Mouse (Mus musculus) liver, embryonic 13.5 days (tissue): Measurements from ENCODE around the gene Pts. TPM values are rescaled to one million over a fixed set of nuclear protein-coding genes. Genes with fewer than 3 reads are reported as not detected.

Source experiments
- ATAC-seq: fragments of 200-750 bp; cut with Nextera tagmentation; 2 replicates; pipeline ENCODE4 v1.8.0; 2017; ENCODE audit warnings: low read depth, mild to moderate bottlenecking, moderate number of reproducible peaks, moderate library complexity
- DNase-seq: peaks from one replicate; pipeline ENCODE4 v3.0.0; 2022
- H3K27ac ChIP-seq: fragments of 300-500 bp; sonication (generic); 2 replicates; pipeline ENCODE4 v1.5.1; 2015; ENCODE audit warnings: moderate library complexity, mild to moderate bottlenecking, inconsistent platforms
- H3K27me3 ChIP-seq: fragments of 300-500 bp; sonication (generic); 2 replicates; pipeline ENCODE4 v1.6.1; 2015; ENCODE audit warnings: mild to moderate bottlenecking, inconsistent platforms
- H3K36me3 ChIP-seq: fragments of 300-500 bp; sonication (generic); 2 replicates; pipeline ENCODE4 v1.6.1; 2015; ENCODE audit warnings: mild to moderate bottlenecking, inconsistent platforms
- H3K4me1 ChIP-seq: fragments of 300-500 bp; sonication (generic); replicated peaks from 2 replicates; pipeline ENCODE4 v1.6.1; 2015; ENCODE audit warnings: inconsistent platforms
- H3K4me2 ChIP-seq: fragments of 300-500 bp; sonication (generic); 2 replicates; pipeline ENCODE4 v1.6.1; 2015; ENCODE audit warnings: inconsistent platforms, mild to moderate bottlenecking, moderate library complexity
- H3K4me3 ChIP-seq: fragments of 300-500 bp; sonication (generic); replicated peaks from 2 replicates; pipeline ENCODE4 v1.5.1; 2015; ENCODE audit warnings: mild to moderate bottlenecking, inconsistent platforms
- H3K9ac ChIP-seq: fragments of 300-500 bp; sonication (generic); 2 replicates; pipeline ENCODE4 v1.6.1; 2015; ENCODE audit warnings: mild to moderate bottlenecking, inconsistent platforms
- H3K9me3 ChIP-seq: fragments of 300-500 bp; sonication (generic); replicated peaks from 2 replicates; pipeline ENCODE4 v1.6.1; 2016; ENCODE audit warnings: inconsistent platforms
- WGBS: fragments of 180-500 bp; shearing (Covaris S2); methylation state at CpG from one replicate; pipeline ENCODE4 v1.1.7; 2015; ENCODE audit not compliant: insufficient replicate concordance; 5-methylcytosine and 5-hydroxymethylcytosine counted together
- polyA plus RNA-seq: library from polyadenylated mRNA; unstranded; fragments of >200 nt; fragmentation: Nextera tagmentation; extraction: Ambion mirVana; gene quantifications from 2 replicates; pipeline ENCODE4 v1.2.1, GENCODE M21; 2015

Gene Pts
- polyA plus RNA-seq, 1 experiment from 2014 or later = 41.6 TPM

DNA sequence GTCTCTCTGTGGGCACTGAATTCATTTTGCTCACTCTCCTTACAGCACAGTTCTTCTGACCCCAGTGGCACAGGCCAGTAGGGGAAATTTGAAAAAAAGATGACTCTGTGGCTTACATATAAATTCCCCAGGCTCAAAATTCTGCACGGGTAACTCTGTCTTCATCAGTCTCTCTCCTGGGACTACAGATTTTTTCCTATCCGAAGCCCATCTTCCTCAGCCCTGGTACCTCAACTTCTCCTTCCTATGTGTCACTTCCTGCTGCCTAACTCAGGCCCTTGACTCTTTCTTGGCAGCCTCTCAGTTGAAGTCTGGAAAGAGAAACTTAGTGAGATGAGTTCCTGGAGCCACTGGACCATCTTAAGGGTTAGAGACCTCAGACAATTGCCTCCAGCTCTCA, 25.0 kb upstream of the Pts start:
- Histone ChIP-seq H3K27me3 (no peaks in the 10 kb centered on the region), H3K4me2 (no peak overlapping the region), H3K4me3 (no peak overlapping the region), H3K36me3 (no peaks in the 10 kb centered on the region), H3K9me3 (no peaks in the 10 kb centered on the region), H3K27ac (no peak overlapping the region), H3K4me1 (0 out of 2 replicates have a peak, but pooled peaks cover 4% of the 10 kb centered on the region), H3K9ac (no peak overlapping the region)
- WGBS = 26% methylated on average over 2 of the region's 2 CpGs
- DNase-seq (no peak), ATAC-seq (no peak)

DNA sequence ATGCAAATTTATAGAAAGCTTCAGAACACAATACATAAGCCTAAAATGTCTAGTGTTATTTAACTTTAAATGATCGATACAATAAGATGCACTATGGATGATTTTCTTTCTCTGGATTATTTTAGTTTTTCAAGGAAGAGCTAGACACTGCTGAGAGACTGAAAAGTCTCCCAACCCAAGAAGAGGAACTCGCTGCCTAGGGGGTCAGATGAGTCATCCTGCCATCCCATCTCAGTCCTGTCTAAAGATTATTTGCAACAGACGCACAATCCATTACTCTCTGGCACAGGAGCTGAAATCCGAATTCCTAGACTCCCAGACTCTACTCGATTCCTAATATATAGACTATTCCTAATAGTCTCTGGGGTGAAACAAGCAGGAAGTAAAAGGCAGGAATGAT, 23.7 kb upstream of the Pts start:
- Histone ChIP-seq H3K9ac (no peak overlapping the region), H3K4me2 (no peak overlapping the region), H3K36me3 (no peaks in the 10 kb centered on the region), H3K27me3 (no peaks in the 10 kb centered on the region), H3K9me3 (no peaks in the 10 kb centered on the region), H3K27ac (no peak overlapping the region), H3K4me3 (no peak overlapping the region), H3K4me1 (0 out of 2 replicates have a peak, but pooled peaks cover 4% of the 10 kb centered on the region)
- ATAC-seq (no peak), DNase-seq (no peak)
- 47% methylated on average over 5 of the region's 5 CpGs for WGBS

DNA sequence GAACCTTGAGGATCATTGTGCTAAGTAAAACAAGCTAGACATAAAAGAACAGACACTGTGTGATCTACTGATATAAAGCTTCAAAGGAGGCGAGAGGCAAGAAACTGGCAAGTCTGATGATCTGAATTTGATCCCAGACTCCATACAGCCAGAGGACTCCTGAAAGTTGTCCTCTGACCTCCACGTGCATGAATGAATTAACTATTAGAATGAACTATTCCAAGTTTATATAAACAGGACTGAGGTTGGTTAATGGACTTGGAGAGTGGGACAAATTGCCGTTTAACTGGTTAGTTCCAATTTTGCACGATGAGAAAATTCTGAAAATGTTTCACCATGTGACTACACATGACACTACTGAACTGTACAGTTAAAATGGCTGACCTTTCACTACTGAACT, 20.4 kb upstream of the Pts start:
- Histone ChIP-seq H3K9me3 (no peaks in the 10 kb centered on the region), H3K27ac (no peak overlapping the region), H3K36me3 (no peaks in the 10 kb centered on the region), H3K9ac (no peak overlapping the region), H3K4me3 (no peak overlapping the region), H3K27me3 (no peaks in the 10 kb centered on the region), H3K4me2 (no peak overlapping the region), H3K4me1 (no peaks in the 10 kb centered on the region)
- DNase-seq (no peak), ATAC-seq (no peak)
- WGBS = 66% methylated on average over 4 of the region's 4 CpGs

DNA sequence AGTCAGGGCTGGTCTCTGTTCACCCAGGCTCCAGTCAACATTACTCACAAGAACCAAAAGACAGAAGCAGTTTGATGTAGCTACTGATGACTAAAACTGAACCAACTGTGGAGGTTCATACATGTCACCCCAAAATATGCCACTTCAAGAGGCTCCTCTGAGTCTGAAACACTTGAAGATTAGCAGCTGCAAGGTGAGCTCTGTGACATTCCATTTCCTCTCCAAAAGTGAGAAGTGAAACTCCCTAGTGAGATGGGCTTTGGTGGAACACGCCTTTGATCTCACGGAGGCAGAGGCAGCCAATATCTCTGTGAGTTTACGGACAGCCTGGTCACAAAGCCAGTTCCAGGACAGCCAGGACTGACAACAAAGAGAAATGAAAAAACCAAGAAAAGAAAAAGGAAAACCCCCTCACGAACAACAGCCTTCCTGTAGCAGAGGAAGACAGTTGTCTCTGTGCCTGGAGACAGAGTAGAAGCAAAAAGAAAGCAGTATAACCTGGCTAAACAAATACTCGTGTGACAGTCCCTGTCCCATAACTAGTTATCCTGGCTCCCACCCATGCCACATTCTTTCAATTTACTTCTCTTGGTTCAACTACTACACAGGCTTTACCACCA, 19.4 kb upstream of the Pts start:
- Histone ChIP-seq H3K9ac (no peak overlapping the region), H3K4me3 (no peak overlapping the region), H3K4me1 (no peaks in the 10 kb centered on the region), H3K9me3 (no peaks in the 10 kb centered on the region), H3K27me3 (no peaks in the 10 kb centered on the region), H3K36me3 (no peaks in the 10 kb centered on the region), H3K4me2 (no peak overlapping the region), H3K27ac (no peak overlapping the region)
- WGBS = 29% methylated on average over 5 of the region's 5 CpGs
- DNase-seq = no peak
- no peak for ATAC-seq

DNA sequence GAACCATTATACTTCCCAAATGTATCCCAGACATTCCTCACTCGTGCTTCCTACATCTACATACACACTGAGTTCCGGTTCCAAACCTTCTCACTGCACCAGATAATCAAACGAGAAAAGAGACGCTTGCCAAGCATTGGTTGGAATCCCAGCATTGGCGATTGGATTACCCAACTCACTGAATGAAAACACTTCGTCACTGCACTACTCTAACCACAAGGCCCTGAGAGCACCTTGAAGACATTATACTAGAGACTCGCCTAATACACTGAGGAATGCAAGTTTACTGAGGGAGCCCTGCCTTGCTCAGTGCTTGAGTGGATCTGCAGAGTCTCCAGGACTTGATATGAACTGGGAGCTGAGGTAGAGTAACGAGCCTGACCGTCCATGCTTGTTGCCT, 13.9 kb upstream of the Pts start:
- Histone ChIP-seq H3K27me3 (no peaks in the 10 kb centered on the region), H3K4me1 (peaks cover 7% of the 10 kb centered on the region; the same call in 1 of the 2 replicates), H3K27ac (no peak overlapping the region), H3K9ac (no peak overlapping the region), H3K36me3 (no peaks in the 10 kb centered on the region), H3K9me3 (no peaks in the 10 kb centered on the region), H3K4me2 (no peak overlapping the region), H3K4me3 (no peak overlapping the region)
- DNase-seq (no peak), ATAC-seq (no peak)
- whole genome bisulfite sequencing = 63% methylated on average over 9 of the region's 9 CpGs

DNA sequence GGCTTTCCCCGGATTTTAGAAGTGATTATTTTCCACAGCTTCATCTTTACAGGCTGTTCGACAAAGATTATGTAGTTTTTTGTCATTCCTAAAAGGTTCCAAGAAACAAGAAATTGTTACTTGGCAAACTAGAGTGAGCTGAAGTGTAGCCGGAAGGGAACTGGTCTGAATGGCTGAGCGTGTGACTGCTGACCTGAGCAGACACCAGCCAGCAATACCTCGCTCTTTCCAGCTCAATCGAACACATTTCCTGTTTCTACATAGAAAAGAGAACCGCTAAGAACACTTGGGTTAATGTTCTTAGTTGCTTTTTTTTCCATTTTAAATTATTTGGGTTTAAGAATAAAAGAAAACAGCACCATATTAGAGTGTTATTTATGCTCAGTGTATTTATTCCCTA, 11.6 kb upstream of the Pts start:
- ATAC-seq (no peak), DNase-seq (no peak)
- WGBS = 32% methylated on average over 7 of the region's 7 CpGs
- Histone ChIP-seq H3K9ac (no peak overlapping the region), H3K4me1 (peaks cover 7% of the 10 kb centered on the region; the same call in 1 of the 2 replicates), H3K27ac (no peak overlapping the region), H3K4me3 (no peak overlapping the region), H3K36me3 (no peaks in the 10 kb centered on the region), H3K27me3 (no peaks in the 10 kb centered on the region), H3K9me3 (no peaks in the 10 kb centered on the region), H3K4me2 (no peak overlapping the region)

DNA sequence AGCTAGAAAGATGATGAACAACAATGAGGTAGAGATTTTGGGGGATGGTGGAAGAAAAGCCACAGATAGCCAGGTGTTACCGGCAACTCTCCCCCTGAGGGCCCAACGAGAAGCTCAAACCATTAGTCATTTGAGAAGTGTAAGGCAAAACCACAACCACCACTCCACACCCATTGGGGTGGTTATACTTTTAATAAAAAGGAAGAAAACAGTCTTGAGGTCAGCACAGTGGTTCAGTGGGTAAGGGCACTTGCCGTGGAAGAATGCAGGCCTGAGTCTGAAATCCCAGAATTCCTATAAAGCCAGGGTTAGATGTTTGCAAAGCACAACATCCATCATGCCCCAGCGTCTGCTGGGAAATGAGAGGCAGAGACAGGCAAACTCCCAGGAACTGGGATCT, 8.8 kb upstream of the Pts start:
- Histone ChIP-seq H3K9me3 (no peaks in the 10 kb centered on the region), H3K4me3 (no peak overlapping the region), H3K36me3 (no peaks in the 10 kb centered on the region), H3K9ac (no peak overlapping the region), H3K27me3 (no peaks in the 10 kb centered on the region), H3K27ac (no peak overlapping the region), H3K4me2 (no peak overlapping the region), H3K4me1 (peaks cover 13% of the 10 kb centered on the region)
- 31% methylated on average over 4 of the region's 4 CpGs for WGBS
- DNase-seq (no peak), ATAC-seq (no peak)

DNA sequence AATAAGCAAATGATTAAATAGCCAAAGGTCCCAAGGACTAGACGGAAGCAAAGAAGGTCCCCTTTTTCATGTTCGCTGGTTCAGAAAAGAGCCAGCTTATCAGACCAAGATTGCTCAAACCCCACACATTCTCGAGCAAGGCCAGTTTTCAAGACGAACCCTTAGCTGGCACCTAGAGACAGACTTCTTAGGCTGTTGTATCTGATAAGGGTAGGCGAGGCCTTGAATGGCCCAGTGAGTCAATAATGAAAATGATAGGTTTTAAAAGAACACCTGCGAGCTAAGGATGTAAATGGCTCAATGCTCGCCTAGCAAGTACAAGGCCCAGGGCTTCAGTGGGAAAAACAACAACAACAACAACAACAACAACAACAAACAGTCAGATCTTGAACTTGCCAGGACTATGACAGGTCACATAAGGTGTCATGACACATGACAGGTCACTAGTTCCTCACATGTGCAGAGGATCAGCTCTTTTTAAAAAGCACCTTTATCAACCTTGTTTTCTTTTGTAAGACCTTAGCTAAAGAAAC, 8.1 kb upstream of the Pts start:
- no peak overlapping the region for H3K9ac ChIP-seq
- H3K9me3 ChIP-seq = no peaks in the 10 kb centered on the region
- H3K27ac ChIP-seq = no peak overlapping the region
- peaks cover 13% of the 10 kb centered on the region for H3K4me1 ChIP-seq
- no peaks in the 10 kb centered on the region for H3K36me3 ChIP-seq
- 37% methylated on average over 7 of the region's 7 CpGs for WGBS
- H3K4me3 ChIP-seq = no peak overlapping the region
- DNase-seq = no peak
- no peak for ATAC-seq
- H3K4me2 ChIP-seq = no peak overlapping the region
- H3K27me3 ChIP-seq = no peaks in the 10 kb centered on the region

DNA sequence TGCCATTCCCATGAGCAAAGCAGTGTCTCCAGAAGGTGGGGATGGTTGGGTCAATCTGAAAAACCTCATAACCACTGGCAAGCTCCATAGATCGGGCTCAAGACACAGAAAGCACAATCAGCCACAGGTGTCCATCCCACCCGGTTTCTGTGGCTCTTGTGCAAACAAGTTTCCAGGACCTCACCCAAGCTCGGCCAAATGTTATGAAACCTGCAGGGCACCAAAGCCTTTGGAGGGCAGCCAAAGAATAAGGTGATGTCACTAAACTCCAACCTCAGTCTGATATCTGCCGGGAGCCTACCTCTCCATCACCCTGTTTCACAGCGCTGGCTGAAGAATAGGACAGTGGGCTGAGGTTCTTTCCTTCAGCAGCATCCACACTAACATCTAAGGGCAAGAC, 7.4 kb upstream of the Pts start:
- no peak overlapping the region for H3K4me2 ChIP-seq
- H3K4me3 ChIP-seq = no peak overlapping the region
- H3K27me3 ChIP-seq = no peaks in the 10 kb centered on the region
- H3K9me3 ChIP-seq = no peaks in the 10 kb centered on the region
- H3K27ac ChIP-seq = no peak overlapping the region
- DNase-seq (no peak), ATAC-seq (0 out of 2 replicates have a peak, but pooled peaks have one; percentile 5)
- H3K4me1 ChIP-seq = peaks cover 13% of the 10 kb centered on the region
- no peak overlapping the region for H3K9ac ChIP-seq
- 66% methylated on average over 5 of the region's 5 CpGs for WGBS
- no peaks in the 10 kb centered on the region for H3K36me3 ChIP-seq

DNA sequence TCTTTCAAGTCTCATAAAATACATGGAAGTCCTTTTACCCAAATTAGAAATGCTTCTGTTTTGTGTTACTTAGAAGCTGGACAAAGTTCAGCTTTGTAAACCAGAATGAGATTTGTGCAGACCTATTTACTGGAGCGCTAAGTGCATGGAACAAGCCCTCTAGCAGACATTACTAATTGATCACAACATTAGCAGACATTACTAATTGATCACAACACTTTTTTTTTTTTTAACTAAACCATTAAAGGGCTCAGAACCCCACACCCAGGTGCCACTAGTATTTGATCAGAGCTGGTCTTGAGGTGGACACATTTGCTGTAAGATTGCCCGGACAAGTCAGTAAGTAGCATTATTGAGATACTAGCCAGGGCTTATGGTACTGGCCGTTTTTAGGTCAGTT, 5.3 kb upstream of the Pts start:
- H3K27me3 ChIP-seq = no peaks in the 10 kb centered on the region
- ATAC-seq (no peak), DNase-seq (no peak)
- no peaks in the 10 kb centered on the region for H3K9me3 ChIP-seq
- no peak overlapping the region for H3K27ac ChIP-seq
- no peak overlapping the region for H3K4me3 ChIP-seq
- 61% methylated on average over 3 of the region's 3 CpGs for WGBS
- H3K4me1 ChIP-seq = peaks cover 9% of the 10 kb centered on the region
- no peak overlapping the region for H3K9ac ChIP-seq
- no peaks in the 10 kb centered on the region for H3K36me3 ChIP-seq
- H3K4me2 ChIP-seq = no peak overlapping the region

DNA sequence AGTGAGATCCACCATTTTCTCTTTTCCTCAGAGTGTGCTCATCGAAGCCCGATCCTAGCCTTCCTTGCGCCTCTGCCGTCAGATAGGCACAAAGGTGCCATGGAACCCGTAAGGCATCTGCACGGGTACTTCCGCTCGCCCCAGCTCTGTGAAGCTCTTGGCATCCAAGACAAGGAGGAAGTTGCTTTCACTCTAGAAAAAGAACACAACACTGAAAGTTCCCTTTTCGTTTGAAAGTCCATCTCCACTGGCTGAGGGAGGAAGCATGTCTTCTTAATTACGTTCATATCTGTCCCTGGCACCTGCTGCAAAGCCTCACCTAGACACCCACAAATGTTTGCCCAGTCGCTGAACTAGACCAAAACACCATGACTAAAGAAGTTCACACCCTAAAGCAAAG, 4.8 kb upstream of the Pts start:
- H3K9me3 ChIP-seq = no peaks in the 10 kb centered on the region
- H3K4me3 ChIP-seq = no peak overlapping the region
- ATAC-seq = no peak
- H3K9ac ChIP-seq = no peak overlapping the region
- WGBS = 22% methylated on average over 11 of the region's 11 CpGs
- H3K27ac ChIP-seq = no peak overlapping the region
- no peak for DNase-seq
- H3K27me3 ChIP-seq = no peaks in the 10 kb centered on the region
- peak overlapping the region; percentile 37 for H3K4me2 ChIP-seq
- H3K36me3 ChIP-seq = no peaks in the 10 kb centered on the region
- H3K4me1 ChIP-seq = peaks cover 6% of the 10 kb centered on the region

DNA sequence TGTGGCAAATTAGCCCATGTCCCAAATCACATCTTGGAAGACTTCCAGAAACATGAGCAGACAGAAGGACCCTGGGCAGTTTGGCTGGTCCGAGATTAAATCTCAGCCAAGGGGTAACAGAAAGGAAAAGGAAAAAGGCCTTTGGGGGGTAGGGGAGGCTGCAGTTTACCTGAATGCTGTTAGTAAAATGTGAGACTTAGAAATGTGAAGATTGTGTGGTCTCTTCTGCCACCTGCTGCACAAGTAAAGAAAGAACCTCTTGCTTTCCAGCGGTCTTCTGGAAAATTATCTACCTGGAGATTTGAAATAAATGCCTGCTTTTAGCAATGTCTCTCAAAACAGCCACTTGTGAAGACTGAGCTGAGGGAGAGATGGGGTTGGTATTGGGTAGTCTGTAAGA, 2.4 kb upstream of the Pts start:
- no peak for DNase-seq
- Histone ChIP-seq H3K27me3 (no peaks in the 10 kb centered on the region), H3K27ac (no peak overlapping the region), H3K9me3 (no peaks in the 10 kb centered on the region), H3K4me1 (peaks cover 22% of the 10 kb centered on the region), H3K36me3 (no peaks in the 10 kb centered on the region), H3K4me2 (no peak overlapping the region), H3K4me3 (no peak overlapping the region), H3K9ac (no peak overlapping the region)
- ATAC-seq = no peak
- WGBS = 42% methylated on average over 2 of the region's 2 CpGs
